Mouse (Mus musculus) lung, embryonic 15.5 days (tissue): ENCODE measurements around the gene Zfp593. TPM values are rescaled to one million over a fixed set of nuclear protein-coding genes. Genes with fewer than 3 reads are reported as not detected.
"Not testable (repeated sequence)": the region's sequence is repeated elsewhere in the genome, so short reads cannot be mapped to it uniquely, and the experiment has no call there.

Experiments used
- ATAC-seq: fragments of 200-750 bp; cut with Nextera tagmentation; 2 replicates; pipeline ENCODE4 v1.8.0; 2017; ENCODE audit warnings: moderate number of reproducible peaks, borderline replicate concordance; ENCODE audit not compliant: low FRiP score, low TSS enrichment; ENCODE audit errors: extremely low read depth
- H3K27ac ChIP-seq: fragments of 300-500 bp; sonication (generic); 2 replicates; pipeline ENCODE4 v1.5.1; 2015; ENCODE audit warnings: moderate library complexity, mild to moderate bottlenecking, inconsistent platforms
- H3K27me3 ChIP-seq: fragments of 300-500 bp; sonication (generic); 2 replicates; pipeline ENCODE4 v1.6.1; 2015; ENCODE audit warnings: inconsistent platforms
- H3K36me3 ChIP-seq: fragments of 300-500 bp; sonication (generic); 2 replicates; pipeline ENCODE4 v1.6.1; 2015; ENCODE audit warnings: inconsistent platforms
- H3K4me1 ChIP-seq: fragments of 300-500 bp; sonication (generic); 2 replicates; pipeline ENCODE4 v1.6.1; 2015; ENCODE audit warnings: inconsistent platforms
- H3K4me2 ChIP-seq: fragments of 300-500 bp; sonication (generic); 2 replicates; pipeline ENCODE4 v1.6.1; 2015; ENCODE audit warnings: inconsistent platforms, mild to moderate bottlenecking, moderate library complexity
- H3K4me3 ChIP-seq: fragments of 300-500 bp; sonication (generic); 2 replicates; pipeline ENCODE4 v1.5.1; 2015; ENCODE audit warnings: mild to moderate bottlenecking, inconsistent platforms
- H3K9ac ChIP-seq: fragments of 300-500 bp; sonication (generic); 2 replicates; pipeline ENCODE4 v1.6.1; 2015; ENCODE audit warnings: inconsistent platforms
- H3K9me3 ChIP-seq: fragments of 300-500 bp; sonication (generic); 2 replicates; pipeline ENCODE4 v1.6.1; 2016; ENCODE audit warnings: inconsistent platforms
- WGBS: fragments of 180-500 bp; shearing (Covaris S2); methylation state at CpG from one replicate; pipeline ENCODE4 v1.1.7; 2015; 5-methylcytosine and 5-hydroxymethylcytosine counted together
- polyA plus RNA-seq: library from polyadenylated mRNA; unstranded; fragments of >200 nt; fragmentation: Nextera tagmentation; extraction: Ambion mirVana; gene quantifications from 2 replicates; pipeline ENCODE4 v1.2.1, GENCODE M21; 2015

Gene Zfp593
- polyA plus RNA-seq, 1 experiment from 2014 or later = 15.2 TPM

GRCm38 (mm10) chr4:134272731-134273416 lies 27.5 kb upstream of the Zfp593 start:
- no peaks in the 10 kb centered on the region for H3K27me3 ChIP-seq
- ATAC-seq = no peak
- 7% methylated on average over 13 of the region's 13 CpGs for WGBS
- H3K4me2 ChIP-seq = peak overlapping the region; percentile 48
- H3K9me3 ChIP-seq = no peaks in the 10 kb centered on the region
- peak overlapping the region; percentile 52; the same call in 1 of the 2 replicates for H3K27ac ChIP-seq
- H3K36me3 ChIP-seq = peaks cover 17% of the 10 kb centered on the region
- peaks cover 6% of the 10 kb centered on the region; the same call in 1 of the 2 replicates for H3K4me1 ChIP-seq
- H3K9ac ChIP-seq = no peak overlapping the region
- H3K4me3 ChIP-seq = peak overlapping the region; percentile 24

DNA sequence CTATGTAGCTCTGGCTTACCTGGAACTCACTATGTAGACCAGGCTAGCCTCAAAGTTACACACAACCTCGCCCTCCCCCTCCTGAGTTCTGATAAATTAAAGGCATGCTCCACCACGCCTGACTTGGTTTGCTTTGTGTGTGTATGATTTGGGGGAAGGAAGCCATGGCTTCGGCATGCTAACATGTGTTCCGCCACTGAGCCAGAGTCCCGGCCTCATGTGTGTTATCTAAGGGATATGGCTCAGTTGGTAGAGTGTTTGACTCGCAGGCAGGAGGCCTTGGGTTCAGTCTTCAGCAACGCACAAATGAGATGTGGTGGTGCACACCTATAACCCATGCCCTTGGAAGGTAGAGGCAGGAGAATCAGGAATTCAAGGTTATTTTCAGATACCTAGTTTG lies 26.6 kb upstream of the Zfp593 start:
- Histone ChIP-seq H3K4me3 (no peak overlapping the region), H3K36me3 (peaks cover 8% of the 10 kb centered on the region), H3K4me2 (no peak overlapping the region), H3K9ac (no peak overlapping the region), H3K4me1 (peaks cover 6% of the 10 kb centered on the region; the same call in 1 of the 2 replicates), H3K9me3 (no peaks in the 10 kb centered on the region), H3K27me3 (no peaks in the 10 kb centered on the region), H3K27ac (no peak overlapping the region)
- 80% methylated on average over 7 of the region's 7 CpGs for WGBS
- ATAC-seq = no peak

DNA sequence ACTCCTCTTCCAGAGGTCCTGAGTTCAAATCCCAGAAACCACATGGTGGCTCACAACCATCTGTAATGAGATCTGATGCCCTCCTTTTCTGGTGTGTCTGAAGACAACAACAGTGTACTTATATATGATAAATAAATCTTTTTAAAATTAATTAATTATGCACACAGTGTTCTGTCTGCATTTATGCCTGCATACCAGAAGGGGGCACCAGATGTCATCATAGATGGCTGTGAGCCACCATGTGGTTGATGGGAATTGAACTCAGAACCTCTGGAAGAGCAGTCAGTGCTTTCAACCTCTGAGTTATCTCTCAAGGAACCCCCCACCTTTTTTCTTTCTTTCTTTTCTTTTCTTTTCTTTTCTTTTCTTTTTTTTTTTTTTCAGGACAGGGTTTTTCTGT lies 24.2 kb upstream of the Zfp593 start:
- not testable (repeated sequence) for H3K36me3 ChIP-seq, H3K27ac ChIP-seq, H3K4me2 ChIP-seq, H3K27me3 ChIP-seq, H3K9ac ChIP-seq, H3K4me3 ChIP-seq, H3K9me3 ChIP-seq, H3K4me1 ChIP-seq, ATAC-seq

- Histone ChIP-seq H3K4me2 (no peak overlapping the region), H3K36me3 (no peaks in the 10 kb centered on the region), H3K9ac (no peak overlapping the region), H3K27me3 (no peaks in the 10 kb centered on the region), H3K4me1 (peaks cover 6% of the 10 kb centered on the region; the same call in 1 of the 2 replicates), H3K4me3 (no peak overlapping the region), H3K27ac (no peak overlapping the region), H3K9me3 (no peaks in the 10 kb centered on the region)
- 75% methylated on average over 19 of the region's 19 CpGs for WGBS
- no peak for ATAC-seq
These were observed 22.8 kb upstream of the Zfp593 start for GRCm38 (mm10) chr4:134268102-134268655.

- no peak overlapping the region for H3K4me3 ChIP-seq
- no peak overlapping the region for H3K4me2 ChIP-seq
- H3K27ac ChIP-seq = no peak overlapping the region
- H3K27me3 ChIP-seq = no peaks in the 10 kb centered on the region
- H3K9me3 ChIP-seq = no peaks in the 10 kb centered on the region
- WGBS = 46% methylated on average over 9 of the region's 9 CpGs
- no peaks in the 10 kb centered on the region; the same call in 1 of the 2 replicates for H3K4me1 ChIP-seq
- H3K36me3 ChIP-seq = no peaks in the 10 kb centered on the region
- ATAC-seq = no peak
- no peak overlapping the region for H3K9ac ChIP-seq
These were observed 20.6 kb upstream of the Zfp593 start for GRCm38 (mm10) chr4:134265860-134266585.

DNA sequence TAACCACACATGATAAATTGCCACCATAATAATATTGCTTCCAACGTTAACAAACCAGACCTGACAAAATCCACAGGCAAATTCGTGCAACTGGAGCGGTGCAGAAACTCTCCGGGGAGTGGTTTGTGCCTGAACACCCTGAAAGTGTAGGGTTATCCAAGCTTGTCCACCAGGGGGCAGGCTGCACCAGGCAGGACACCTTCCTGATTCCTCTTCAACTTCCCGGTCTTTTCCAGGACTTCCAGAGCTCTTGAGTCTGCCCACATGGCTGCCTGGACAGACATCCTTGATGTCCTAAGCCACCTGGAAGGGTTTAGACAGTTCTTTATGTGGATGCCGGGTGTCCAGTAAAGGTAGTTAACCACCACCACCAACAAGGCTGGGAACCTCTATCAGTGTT lies 17.8 kb upstream of the Zfp593 start:
- 33% methylated on average over 6 of the region's 6 CpGs for WGBS
- H3K9me3 ChIP-seq = no peaks in the 10 kb centered on the region
- H3K27ac ChIP-seq = no peak overlapping the region
- no peak overlapping the region for H3K9ac ChIP-seq
- no peaks in the 10 kb centered on the region for H3K27me3 ChIP-seq
- peaks cover 4% of the 10 kb centered on the region; the same call in 1 of the 2 replicates for H3K4me1 ChIP-seq
- H3K36me3 ChIP-seq = no peaks in the 10 kb centered on the region
- no peak overlapping the region for H3K4me2 ChIP-seq
- ATAC-seq = no peak
- no peak overlapping the region for H3K4me3 ChIP-seq

DNA sequence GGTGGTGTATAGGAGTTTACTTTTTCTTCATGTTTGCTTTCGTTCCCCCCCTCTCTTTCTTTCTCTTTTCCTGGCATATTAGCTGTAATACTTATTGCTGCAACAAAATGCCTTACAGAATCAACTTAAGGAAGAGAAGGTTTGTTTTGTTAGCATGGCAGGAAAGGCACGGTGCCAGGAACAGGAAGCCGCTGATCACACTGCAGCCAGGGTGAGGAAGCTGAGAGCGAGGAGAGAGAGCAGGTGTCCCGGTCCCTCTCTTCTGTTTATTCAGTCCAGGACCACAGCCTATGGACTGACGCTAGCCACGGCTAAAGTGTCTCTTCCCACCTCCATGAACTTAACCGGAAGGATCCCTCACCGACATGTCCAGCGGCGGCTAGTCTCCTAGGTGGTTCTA lies 13.0 kb upstream of the Zfp593 start:
- Histone ChIP-seq H3K36me3 (no peaks in the 10 kb centered on the region), H3K9me3 (no peaks in the 10 kb centered on the region), H3K4me1 (peaks cover 44% of the 10 kb centered on the region), H3K9ac (no peak overlapping the region), H3K27me3 (peaks cover 14% of the 10 kb centered on the region), H3K4me3 (no peak overlapping the region), H3K27ac (peak overlapping the region; percentile 70; the same call in 1 of the 2 replicates), H3K4me2 (peak overlapping the region; percentile 6; the same call in 1 of the 2 replicates)
- WGBS = 37% methylated on average over 11 of the region's 11 CpGs
- ATAC-seq = no peak

- H3K4me2 ChIP-seq = peak overlapping the region; percentile 6; the same call in 1 of the 2 replicates
- H3K4me1 ChIP-seq = peaks cover 51% of the 10 kb centered on the region
- H3K4me3 ChIP-seq = no peak overlapping the region
- H3K9me3 ChIP-seq = no peaks in the 10 kb centered on the region
- H3K9ac ChIP-seq = no peak overlapping the region
- WGBS = 27% methylated on average over 11 of the region's 11 CpGs
- H3K27me3 ChIP-seq = peaks cover 24% of the 10 kb centered on the region
- ATAC-seq = no peak
- peak overlapping the region; percentile 70 for H3K27ac ChIP-seq
- H3K36me3 ChIP-seq = no peaks in the 10 kb centered on the region
These were observed 12.0 kb upstream of the Zfp593 start for GRCm38 (mm10) chr4:134257198-134258009.

DNA sequence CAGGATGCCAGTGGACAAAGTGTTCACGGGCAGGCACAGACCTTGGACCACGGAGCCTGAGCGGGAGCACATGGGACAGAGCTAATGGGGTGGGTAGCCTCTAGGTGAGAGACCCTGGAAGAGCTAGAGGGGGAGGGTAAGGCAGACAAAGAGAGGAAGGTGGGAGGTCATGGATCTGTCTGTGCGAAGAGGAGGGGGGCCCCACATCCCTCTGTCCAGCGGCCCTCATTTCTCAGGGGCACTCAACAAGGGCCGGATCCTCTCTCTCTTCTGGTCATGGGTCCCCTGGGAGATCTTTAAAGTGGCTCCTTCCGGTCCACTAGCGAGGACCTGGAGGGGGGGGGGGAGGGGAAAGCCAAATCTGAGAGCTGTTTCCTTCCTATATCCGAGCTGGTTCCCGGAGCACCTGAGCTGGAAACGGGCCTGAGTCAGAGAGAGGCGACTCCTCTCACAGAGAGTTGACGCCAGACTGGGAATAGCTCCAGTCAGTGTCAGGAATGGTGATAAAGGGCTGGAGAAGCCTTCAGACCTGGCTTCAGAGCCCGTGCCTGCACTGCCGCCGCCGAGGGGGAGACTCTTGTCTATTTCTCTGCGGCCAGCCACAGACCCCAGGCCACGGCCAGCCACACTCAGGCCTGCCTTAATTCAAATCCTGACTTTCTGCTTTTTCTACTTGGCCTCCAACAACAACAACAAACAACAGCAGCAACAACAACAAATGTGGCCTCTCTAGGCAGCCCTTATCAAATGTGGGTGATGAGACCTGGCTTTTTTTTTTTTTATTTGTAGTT lies 11.2 kb upstream of the Zfp593 start:
- H3K9ac ChIP-seq = no peak overlapping the region
- peak overlapping the region; percentile 13; the same call in 1 of the 2 replicates for H3K4me2 ChIP-seq
- peak; percentile 10; the same call in 1 of the 2 replicates for ATAC-seq
- H3K36me3 ChIP-seq = no peaks in the 10 kb centered on the region
- 14% methylated on average over 17 of the region's 19 CpGs for WGBS
- no peak overlapping the region for H3K4me3 ChIP-seq
- no peaks in the 10 kb centered on the region for H3K9me3 ChIP-seq
- peaks cover 32% of the 10 kb centered on the region for H3K27me3 ChIP-seq
- peaks cover 59% of the 10 kb centered on the region for H3K4me1 ChIP-seq
- H3K27ac ChIP-seq = peak overlapping the region; percentile 70

DNA sequence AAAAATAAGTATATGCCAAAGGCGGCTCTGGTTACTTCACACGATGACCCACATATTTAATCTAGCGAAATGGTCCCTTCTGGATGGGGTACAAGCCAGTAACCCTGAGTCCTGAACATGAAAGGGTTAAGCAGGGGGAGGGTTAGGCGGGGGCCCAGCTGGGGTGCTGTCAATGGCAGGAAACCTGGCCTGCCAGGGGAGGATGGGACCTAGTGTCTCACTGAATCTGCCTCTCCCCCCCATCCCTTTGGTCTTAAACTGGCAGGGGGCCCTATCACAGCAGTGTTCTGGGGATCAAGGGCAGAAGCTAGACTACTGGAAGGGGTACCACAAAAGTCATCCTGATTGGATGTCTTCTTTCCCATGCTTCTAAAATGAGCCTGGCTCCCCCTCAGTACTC lies 10.5 kb upstream of the Zfp593 start:
- Histone ChIP-seq H3K4me1 (peaks cover 67% of the 10 kb centered on the region), H3K9me3 (no peaks in the 10 kb centered on the region), H3K4me3 (no peak overlapping the region), H3K27ac (peak overlapping the region; percentile 70), H3K4me2 (peak overlapping the region; percentile 13; the same call in 1 of the 2 replicates), H3K9ac (0 out of 2 replicates have a peak overlapping the region, but pooled peaks have one; percentile 7), H3K27me3 (peaks cover 39% of the 10 kb centered on the region), H3K36me3 (no peaks in the 10 kb centered on the region)
- ATAC-seq = no peak
- 40% methylated on average over 4 of the region's 4 CpGs for WGBS

GRCm38 (mm10) chr4:134254835-134255234 lies 9.4 kb upstream of the Zfp593 start:
- Histone ChIP-seq H3K4me2 (no peak overlapping the region), H3K9me3 (no peaks in the 10 kb centered on the region), H3K27ac (no peak overlapping the region), H3K36me3 (no peaks in the 10 kb centered on the region), H3K4me1 (peaks cover 77% of the 10 kb centered on the region), H3K27me3 (peaks cover 49% of the 10 kb centered on the region), H3K9ac (no peak overlapping the region), H3K4me3 (no peak overlapping the region)
- no peak for ATAC-seq
- 52% methylated on average over 3 of the region's 3 CpGs for WGBS
